Comparison of ENCODE assay signal across 8 mouse cellular contexts in genomic region chr7:143706697-143707438, GRCm38 (mm10). TPM values are rescaled to one million over a fixed set of nuclear protein-coding genes. Genes with fewer than 3 reads are reported as not detected.
A peak's percentile ranks its signal among the peaks of the same experiment; 100 is the strongest.
DNase-seq lines count a peak whose midpoint lies in the region; ATAC-seq lines count a peak whose summit lies in the region.

No protein-coding gene starts in this region.

- peak; percentile 87 for ATAC-seq in hindbrain, embryonic 12.5 days (ENCODE audit: low FRiP score)

- no peak overlapping the region for H3K4me3 ChIP-seq in hindbrain, embryonic 12.5 days

- peak; percentile 95 for DNase-seq in NIH3T3 (ENCODE audit: low read depth)
- peak; percentile 89 for DNase-seq in cerebellum, adult 9-11 months
- peak; percentile 84 to 87 for DNase-seq in frontal cortex, postnatal 10 days (ENCODE audit: low spot score in 2 of 2)
- DNase-seq in layer of hippocampus, postnatal 10 days (ENCODE audit: low spot score in 2 of 2): peak; percentile 96 to 97
- peak; percentile 97 for DNase-seq in lung, postnatal 14 days
- DNase-seq in retina, embryonic 14.5 days (ENCODE audit: low spot score): peak; percentile 99
- DNase-seq in thymus, postnatal 36 days: peak; percentile 85 to 87

- no peak overlapping the region for H3K9ac ChIP-seq in hindbrain, embryonic 12.5 days

- H3K27me3 ChIP-seq in hindbrain, embryonic 12.5 days: no peaks in the 10 kb centered on the region

- H3K9me3 ChIP-seq in hindbrain, embryonic 12.5 days (replicated peaks): no peaks in the 10 kb centered on the region

- H3K4me2 ChIP-seq in hindbrain, embryonic 12.5 days (replicated peaks): no peak overlapping the region

- peaks cover 32% of the 10 kb centered on the region for H3K36me3 ChIP-seq in hindbrain, embryonic 12.5 days

- no peaks in the 10 kb centered on the region for H3K4me1 ChIP-seq in hindbrain, embryonic 12.5 days

- H3K27ac ChIP-seq in hindbrain, embryonic 12.5 days: no peak overlapping the region

- 35% methylated on average over 7 of the region's 7 CpGs for WGBS in hindbrain, embryonic 12.5 days

RNA-seq across cellular contexts. Expression of gene Tnfrsf23, which starts 21.2 kb away (rescaled TPM):
- polyA plus RNA-seq in hindbrain, embryonic 12.5 days (2016; fragmentation: Nextera tagmentation; extraction: Ambion mirVana): 0.63 and 0.80 TPM in 2 replicates
- total RNA-seq in layer of hippocampus, postnatal 10 days (2021): 1 to 10 TPM; 2.1 to 2.3 TPM

RNA-seq across cellular contexts. Expression of gene Osbpl5, which starts 49.9 kb away (rescaled TPM):
- 30.7 and 32.1 TPM in 2 replicates for polyA plus RNA-seq in hindbrain, embryonic 12.5 days (2016; fragmentation: Nextera tagmentation; extraction: Ambion mirVana)
- 10 to 100 TPM; 48.5 to 48.6 TPM for total RNA-seq in layer of hippocampus, postnatal 10 days (2021)

RNA-seq across cellular contexts. Expression of gene Tnfrsf22, which starts 57.4 kb away (rescaled TPM):
- polyA plus RNA-seq in hindbrain, embryonic 12.5 days (2016; fragmentation: Nextera tagmentation; extraction: Ambion mirVana): 8.3 and 8.8 TPM in 2 replicates
- total RNA-seq in layer of hippocampus, postnatal 10 days (2021): 1 to 10 TPM; 4.2 to 5.1 TPM

RNA-seq across cellular contexts. Expression of gene Mrgprg, which starts 59.9 kb away (rescaled TPM):
- polyA plus RNA-seq in hindbrain, embryonic 12.5 days (2016; fragmentation: Nextera tagmentation; extraction: Ambion mirVana): not detected in 2 replicates
- total RNA-seq in layer of hippocampus, postnatal 10 days (2021): not detected
